18 mouse cellular contexts compared by ENCODE assay signal in genomic region chr6:32160370-32160769, GRCm38 (mm10).
"Had no signal": no experiment of that assay in that cellular context is flagged by ENCODE, and none has a peak within 500 bp of the region (broad histone marks: within the 10 kb centered on the region; RNA-seq: fewer than 3 reads in every experiment).

No protein-coding gene starts in this region.

- H3K4me1 ChIP-seq: liver, embryonic 15.5 days; lung, embryonic 15.5 days; midbrain, embryonic 13.5 days; midbrain, embryonic 15.5 days had no signal

- ATAC-seq: liver, postnatal 0 days; lung, postnatal 0 days; midbrain, embryonic 13.5 days; midbrain, embryonic 15.5 days had no signal

- H3K9ac ChIP-seq: liver, embryonic 15.5 days; liver, postnatal 0 days; lung, embryonic 15.5 days; midbrain, embryonic 13.5 days; midbrain, embryonic 15.5 days; neural tube, embryonic 13.5 days had no signal

- H3K4me2 ChIP-seq: liver, embryonic 15.5 days; lung, embryonic 15.5 days; midbrain, embryonic 11.5 days; midbrain, embryonic 13.5 days; midbrain, embryonic 15.5 days; neural tube, embryonic 13.5 days had no signal

- H3K36me3 ChIP-seq: liver, embryonic 15.5 days; lung, embryonic 15.5 days; midbrain, embryonic 15.5 days had no signal

- H3K27ac ChIP-seq: liver, embryonic 15.5 days; lung, embryonic 15.5 days; macrophage; midbrain, embryonic 13.5 days; midbrain, embryonic 15.5 days had no signal

- H3K27me3 ChIP-seq: liver, embryonic 15.5 days; lung, embryonic 15.5 days; midbrain, embryonic 13.5 days; midbrain, embryonic 15.5 days; neural tube, embryonic 13.5 days had no signal

- DNase-seq: liver, postnatal 0 days; lung, adult 2 months; lung, postnatal 14 days; lung, postnatal 36 days; right cerebral cortex, postnatal 25 days; right cerebral cortex, postnatal 4 days; spleen, adult 18-20 months; thymus, adult 18-20 months; thymus, postnatal 14 days; thymus, postnatal 36 days had no signal

- H3K4me3 ChIP-seq: liver, embryonic 15.5 days; lung, embryonic 15.5 days; midbrain, embryonic 13.5 days; midbrain, embryonic 15.5 days; neural tube, embryonic 13.5 days had no signal

- H3K9me3 ChIP-seq: liver, embryonic 15.5 days; lung, embryonic 15.5 days; midbrain, embryonic 13.5 days; midbrain, embryonic 15.5 days; neural tube, embryonic 13.5 days had no signal
